Mouse (Mus musculus): ENCODE results near the gene Galnt9. TPM values are rescaled to one million over a fixed set of nuclear protein-coding genes. Genes with fewer than 3 reads are reported as not detected.

Galnt9 gene
- polyA plus RNA-seq (2011; ENCODE audit: insufficient read length, low read depth, missing spikeins), result 0.46 TPM in 1 of 2 replicates, not detected in the other

DNA sequence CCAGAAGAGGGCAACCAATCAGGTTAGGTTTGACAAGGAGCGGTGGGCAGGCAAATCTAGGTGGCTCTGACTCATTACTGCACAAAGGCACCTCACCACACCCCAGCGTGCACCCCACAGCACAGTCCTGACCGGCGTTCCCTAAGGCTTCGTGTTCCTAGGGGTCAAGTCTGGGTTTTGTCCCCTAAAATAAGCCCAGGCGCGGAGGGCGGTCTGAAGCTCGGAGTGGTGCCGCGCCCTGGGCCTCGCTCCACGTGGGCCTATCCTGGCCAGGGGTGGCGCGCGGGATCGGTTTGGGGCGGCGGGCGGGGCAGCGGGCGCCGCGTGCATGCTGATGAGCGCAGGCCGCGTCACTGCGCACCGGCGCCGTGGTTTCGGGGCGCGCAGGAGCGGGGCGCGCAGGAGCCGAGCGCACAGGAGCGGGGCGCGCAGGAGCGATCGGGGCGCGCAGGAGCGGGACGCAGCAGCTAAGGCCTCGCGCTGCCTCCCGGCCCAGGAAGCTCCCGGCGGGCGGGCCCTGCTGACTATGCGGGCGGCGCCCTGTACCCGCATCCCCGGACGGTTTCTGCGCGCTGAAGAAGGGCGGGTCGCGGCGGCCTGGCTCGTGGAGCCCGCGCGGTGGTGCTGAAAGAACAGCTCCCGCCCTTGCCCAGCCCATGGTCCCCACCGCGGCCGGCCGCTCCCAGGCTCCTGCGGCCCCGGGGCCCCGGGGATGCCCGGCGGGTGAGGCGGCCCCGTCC, at the start of gene Galnt9:
Gene Galnt9, plus strand, starts transcription at position 405 of the 740 bp plus-strand sequence.
- Histone ChIP-seq H3K4me3 (ENCODE audit: insufficient read depth, low read length) (no peak within 1 kb of the TSS), H3K27ac (ENCODE audit: insufficient read depth, low read length) (no peak within 1 kb of the TSS), H3K4me1 (ENCODE audit: control insufficient read depth, insufficient read depth, low read length) (no peaks in the 10 kb centered on the region)
- TF ChIP-seq POLR2A (IDR thresholded peaks at IDR 0.05; ENCODE audit: low read depth, low read length) (no peak), CTCF (IDR thresholded peaks at IDR 0.05; ENCODE audit: borderline replicate concordance, insufficient read depth, low read length) (no peak)

DNA sequence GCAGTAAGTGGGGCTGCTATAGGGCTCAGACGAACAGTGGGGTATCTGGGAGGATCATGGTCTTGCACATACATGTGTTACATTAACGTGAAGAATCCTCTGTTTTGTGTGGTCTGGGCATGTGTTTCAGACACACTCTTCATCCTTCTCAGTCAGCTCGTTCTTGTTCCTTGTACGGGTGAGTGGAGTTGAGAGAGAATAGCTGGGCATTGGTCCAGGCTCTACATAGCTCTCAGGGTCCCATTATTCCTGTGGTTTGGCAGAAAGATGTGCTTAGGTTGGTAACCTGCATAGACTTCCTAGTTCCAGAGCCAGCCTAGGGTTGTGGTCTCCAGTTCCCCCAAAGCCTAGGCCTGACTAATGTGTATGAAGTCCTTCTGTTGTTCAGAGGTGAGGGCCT, 49.8 kb upstream of the Galnt9 start:
- peaks cover 4% of the 10 kb centered on the region; the same call in 1 of the 2 replicates for H3K4me1 ChIP-seq (ENCODE audit: control insufficient read depth, insufficient read depth, low read length)
- no peak overlapping the region for H3K4me3 ChIP-seq (ENCODE audit: insufficient read depth, low read length)
- no peak overlapping the region for H3K27ac ChIP-seq (ENCODE audit: insufficient read depth, low read length)
- no peak for TF ChIP-seq POLR2A (IDR thresholded peaks at IDR 0.05; ENCODE audit: low read depth, low read length)
- TF ChIP-seq CTCF (IDR thresholded peaks at IDR 0.05; ENCODE audit: borderline replicate concordance, insufficient read depth, low read length), result no peak

DNA sequence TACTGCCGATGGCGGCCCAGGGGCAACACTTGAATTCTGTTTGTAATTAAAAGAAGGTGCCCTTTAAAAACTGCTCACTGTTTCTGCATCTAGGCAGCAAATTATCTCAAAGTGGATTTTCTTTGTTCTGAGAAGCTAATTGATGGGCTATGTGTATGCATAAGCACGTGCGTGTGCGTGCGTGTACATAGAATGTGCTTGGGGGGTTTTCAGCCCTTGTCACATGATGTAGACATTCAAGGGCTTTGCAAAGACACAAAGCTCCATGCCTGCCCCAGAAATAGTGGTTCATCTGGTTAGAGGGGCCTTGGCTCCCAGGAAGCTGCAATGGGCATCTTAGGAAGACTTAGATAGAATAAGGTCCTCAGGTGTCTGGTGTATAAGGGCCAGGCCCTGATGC, 49.1 kb upstream of the Galnt9 start:
- Histone ChIP-seq H3K27ac (ENCODE audit: insufficient read depth, low read length) (no peak overlapping the region), H3K4me3 (ENCODE audit: insufficient read depth, low read length) (no peak overlapping the region), H3K4me1 (ENCODE audit: control insufficient read depth, insufficient read depth, low read length) (peaks cover 4% of the 10 kb centered on the region; the same call in 1 of the 2 replicates)
- no peak for TF ChIP-seq POLR2A (IDR thresholded peaks at IDR 0.05; ENCODE audit: low read depth, low read length)
- no peak for TF ChIP-seq CTCF (IDR thresholded peaks at IDR 0.05; ENCODE audit: borderline replicate concordance, insufficient read depth, low read length)

DNA sequence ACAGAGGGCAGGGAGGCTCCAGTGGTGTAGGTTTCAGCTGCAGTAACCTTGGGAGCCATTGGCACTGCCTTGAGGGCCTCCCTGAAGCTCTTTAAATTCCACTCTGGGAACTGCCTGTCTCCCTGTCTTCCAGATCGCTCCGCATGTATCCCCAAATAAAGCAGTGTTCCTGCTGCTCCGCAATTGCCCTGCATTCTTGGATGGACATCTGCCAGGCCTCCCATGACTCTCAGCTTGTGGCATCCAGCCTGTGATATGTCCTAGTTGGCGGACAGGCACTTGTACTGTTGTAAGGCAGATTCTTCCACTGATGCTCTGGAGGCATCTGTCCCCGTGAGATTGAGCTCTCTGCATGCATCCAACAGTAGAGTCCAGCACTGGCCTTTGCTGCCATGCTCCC, 46.6 kb upstream of the Galnt9 start:
- H3K4me3 ChIP-seq (ENCODE audit: insufficient read depth, low read length), result no peak overlapping the region
- H3K4me1 ChIP-seq (ENCODE audit: control insufficient read depth, insufficient read depth, low read length), result peaks cover 4% of the 10 kb centered on the region; the same call in 1 of the 2 replicates
- H3K27ac ChIP-seq (ENCODE audit: insufficient read depth, low read length), result no peak overlapping the region
- TF ChIP-seq CTCF (IDR thresholded peaks at IDR 0.05; ENCODE audit: borderline replicate concordance, insufficient read depth, low read length), result no peak
- no peak for TF ChIP-seq POLR2A (IDR thresholded peaks at IDR 0.05; ENCODE audit: low read depth, low read length)

DNA sequence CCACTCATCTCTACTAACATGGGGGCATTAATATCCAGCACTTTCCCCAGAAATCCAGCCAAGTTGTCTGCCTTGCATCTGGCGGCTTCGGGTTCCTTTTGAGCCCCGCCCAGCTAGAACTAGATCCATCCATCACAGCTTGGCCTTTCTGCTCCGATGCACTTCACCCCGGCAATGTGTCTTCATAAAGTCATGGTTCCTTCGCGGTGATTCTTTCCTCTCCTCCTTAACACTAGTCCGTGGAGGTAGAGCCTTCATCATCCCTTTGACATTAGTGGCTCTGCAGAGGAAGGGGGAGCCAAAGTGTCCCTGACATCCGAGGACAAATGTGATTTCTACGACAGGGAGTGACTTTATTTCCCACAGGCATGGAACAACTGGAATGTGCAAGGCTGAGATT, 46.1 kb upstream of the Galnt9 start:
- H3K27ac ChIP-seq (ENCODE audit: insufficient read depth, low read length), result no peak overlapping the region
- H3K4me3 ChIP-seq (ENCODE audit: insufficient read depth, low read length), result no peak overlapping the region
- TF ChIP-seq POLR2A (IDR thresholded peaks at IDR 0.05; ENCODE audit: low read depth, low read length) (no peak), CTCF (IDR thresholded peaks at IDR 0.05; ENCODE audit: borderline replicate concordance, insufficient read depth, low read length) (no peak)
- peaks cover 4% of the 10 kb centered on the region; the same call in 1 of the 2 replicates for H3K4me1 ChIP-seq (ENCODE audit: control insufficient read depth, insufficient read depth, low read length)

DNA sequence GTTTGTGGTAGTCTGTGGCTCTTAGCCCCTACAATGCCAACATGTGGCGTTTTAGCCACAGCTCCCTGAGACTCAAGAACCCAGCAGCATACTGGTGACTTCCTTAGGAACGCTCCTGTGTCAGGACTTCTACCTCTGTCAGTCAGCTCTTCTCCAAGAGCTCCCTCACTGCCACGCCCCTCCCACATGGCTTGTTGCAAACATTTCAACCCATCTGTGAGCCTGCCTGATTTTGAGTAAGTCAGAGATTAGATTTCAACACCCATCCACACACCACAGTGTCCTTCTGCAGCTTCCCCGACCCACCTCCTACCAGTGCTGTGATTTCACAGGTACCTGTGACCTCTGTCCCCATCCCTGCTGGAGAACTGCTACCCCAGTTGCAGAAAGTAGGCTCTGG, 43.9 kb upstream of the Galnt9 start:
- no peak overlapping the region for H3K27ac ChIP-seq (ENCODE audit: insufficient read depth, low read length)
- H3K4me1 ChIP-seq (ENCODE audit: control insufficient read depth, insufficient read depth, low read length), result no peaks in the 10 kb centered on the region
- H3K4me3 ChIP-seq (ENCODE audit: insufficient read depth, low read length), result no peak overlapping the region
- TF ChIP-seq POLR2A (IDR thresholded peaks at IDR 0.05; ENCODE audit: low read depth, low read length) (no peak), CTCF (IDR thresholded peaks at IDR 0.05; ENCODE audit: borderline replicate concordance, insufficient read depth, low read length) (no peak)

DNA sequence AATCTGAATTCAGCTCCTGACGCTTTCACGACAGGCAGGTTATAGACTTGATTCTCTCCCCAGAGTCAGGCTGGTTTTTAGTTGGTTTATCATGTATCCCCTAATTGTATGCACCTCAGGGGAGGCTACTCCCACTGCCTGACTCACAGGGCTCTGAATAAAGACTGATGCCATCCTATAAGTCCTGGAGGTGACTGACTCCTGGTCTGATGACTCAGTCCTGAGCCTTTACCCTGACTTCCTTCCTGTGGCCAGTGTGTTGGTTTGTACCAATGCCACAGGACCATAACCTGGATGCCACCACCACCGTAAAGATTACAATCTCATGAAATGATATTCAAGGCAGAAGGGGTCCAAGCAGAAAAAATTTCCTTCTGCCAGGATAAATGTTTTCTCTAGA, 40.8 kb upstream of the Galnt9 start:
- Histone ChIP-seq H3K4me1 (ENCODE audit: control insufficient read depth, insufficient read depth, low read length) (no peaks in the 10 kb centered on the region), H3K4me3 (ENCODE audit: insufficient read depth, low read length) (no peak overlapping the region)
- TF ChIP-seq CTCF (IDR thresholded peaks at IDR 0.05; ENCODE audit: borderline replicate concordance, insufficient read depth, low read length) (no peak), POLR2A (IDR thresholded peaks at IDR 0.05; ENCODE audit: low read depth, low read length) (no peak)

DNA sequence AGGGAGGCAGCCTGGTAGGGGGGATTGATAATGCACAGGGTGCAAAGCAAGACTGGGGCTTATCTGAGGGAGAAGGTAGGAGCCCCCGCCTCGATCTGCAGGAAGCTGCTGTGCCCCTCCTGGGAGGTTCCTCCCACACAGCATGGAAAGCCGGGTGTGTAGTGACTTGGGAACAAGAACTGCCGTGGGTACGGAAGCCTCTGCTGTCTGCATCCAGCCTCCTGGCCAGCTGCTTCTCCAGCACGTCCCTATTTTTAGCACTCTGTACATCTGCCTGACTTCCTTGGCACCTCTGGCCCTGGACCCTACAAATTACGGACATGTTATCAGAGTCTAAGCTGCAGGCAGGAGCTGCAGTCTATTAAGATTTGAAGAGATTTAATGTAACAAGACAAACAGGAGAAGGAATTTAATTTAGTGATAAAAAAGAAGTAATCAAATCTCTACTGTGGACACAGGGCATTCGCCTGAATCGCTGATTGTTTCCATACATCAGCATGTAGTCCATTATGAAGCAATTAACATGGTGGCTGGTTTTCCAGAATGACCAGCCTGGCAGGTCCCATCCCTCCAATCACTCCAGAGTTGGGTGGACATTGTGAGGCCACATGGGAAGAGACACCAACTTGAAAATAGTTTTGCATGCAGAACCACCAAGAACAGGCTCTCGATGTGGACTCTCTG, 38.4 kb upstream of the Galnt9 start:
- Histone ChIP-seq H3K4me1 (ENCODE audit: control insufficient read depth, insufficient read depth, low read length) (no peaks in the 10 kb centered on the region), H3K4me3 (ENCODE audit: insufficient read depth, low read length) (no peak overlapping the region), H3K27ac (ENCODE audit: insufficient read depth, low read length) (no peak overlapping the region)
- no peak for TF ChIP-seq CTCF (IDR thresholded peaks at IDR 0.05; ENCODE audit: borderline replicate concordance, insufficient read depth, low read length)
- TF ChIP-seq POLR2A (IDR thresholded peaks at IDR 0.05; ENCODE audit: low read depth, low read length), result no peak

More for the DNA sequence above, 40.8 kb upstream of the Galnt9 start:
- no peak overlapping the region for H3K27ac ChIP-seq (ENCODE audit: insufficient read depth, low read length)

DNA sequence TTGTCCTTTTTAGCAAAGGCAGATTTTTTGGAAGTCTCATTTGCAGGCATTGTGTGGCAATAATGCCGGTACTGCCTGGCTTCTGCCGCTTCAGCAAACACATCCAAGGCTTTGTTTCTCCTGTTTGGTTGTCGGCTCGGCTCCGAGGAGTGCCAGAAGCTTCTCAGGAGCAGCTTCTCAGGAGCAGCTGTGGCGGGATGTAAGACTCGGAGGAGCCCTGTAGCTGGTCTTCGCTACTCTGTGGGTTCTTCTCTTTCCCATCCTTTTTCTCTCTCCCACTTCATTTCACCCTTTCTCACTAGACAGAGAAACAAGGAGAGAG, 37.9 kb upstream of the Galnt9 start:
- Histone ChIP-seq H3K4me3 (ENCODE audit: insufficient read depth, low read length) (no peak overlapping the region), H3K27ac (ENCODE audit: insufficient read depth, low read length) (no peak overlapping the region), H3K4me1 (ENCODE audit: control insufficient read depth, insufficient read depth, low read length) (no peaks in the 10 kb centered on the region)
- TF ChIP-seq POLR2A (IDR thresholded peaks at IDR 0.05; ENCODE audit: low read depth, low read length), result no peak
- TF ChIP-seq CTCF (IDR thresholded peaks at IDR 0.05; ENCODE audit: borderline replicate concordance, insufficient read depth, low read length), result no peak

DNA sequence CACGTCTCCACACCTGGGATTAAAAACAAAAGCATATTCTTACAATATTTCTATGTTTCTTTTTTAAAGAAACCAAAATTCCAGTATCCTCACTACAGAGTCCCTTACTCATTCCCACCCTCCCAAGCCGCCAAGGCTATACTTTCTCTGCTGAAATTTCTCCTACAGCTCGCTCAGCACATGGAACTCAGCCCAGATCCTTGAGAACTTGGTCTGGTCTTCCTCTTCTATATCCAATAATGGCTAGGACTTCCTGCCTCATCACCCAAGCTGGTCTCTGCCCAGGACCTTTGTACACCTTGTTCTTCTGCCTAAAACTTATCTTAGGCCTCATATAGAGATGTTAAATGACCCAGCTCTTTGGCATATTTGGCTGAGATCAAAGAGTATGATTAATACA, 37.3 kb upstream of the Galnt9 start:
- no peak for TF ChIP-seq CTCF (IDR thresholded peaks at IDR 0.05; ENCODE audit: borderline replicate concordance, insufficient read depth, low read length)
- TF ChIP-seq POLR2A (IDR thresholded peaks at IDR 0.05; ENCODE audit: low read depth, low read length), result no peak
- Histone ChIP-seq H3K4me1 (ENCODE audit: control insufficient read depth, insufficient read depth, low read length) (no peaks in the 10 kb centered on the region), H3K4me3 (ENCODE audit: insufficient read depth, low read length) (no peak overlapping the region), H3K27ac (ENCODE audit: insufficient read depth, low read length) (no peak overlapping the region)
